Mouse (Mus musculus): ENCODE data around the gene Fam92b. TPM values are rescaled to one million over a fixed set of nuclear protein-coding genes. Genes with fewer than 3 reads are reported as not detected.

Gene Fam92b
- total RNA-seq (2023): not detected

DNA sequence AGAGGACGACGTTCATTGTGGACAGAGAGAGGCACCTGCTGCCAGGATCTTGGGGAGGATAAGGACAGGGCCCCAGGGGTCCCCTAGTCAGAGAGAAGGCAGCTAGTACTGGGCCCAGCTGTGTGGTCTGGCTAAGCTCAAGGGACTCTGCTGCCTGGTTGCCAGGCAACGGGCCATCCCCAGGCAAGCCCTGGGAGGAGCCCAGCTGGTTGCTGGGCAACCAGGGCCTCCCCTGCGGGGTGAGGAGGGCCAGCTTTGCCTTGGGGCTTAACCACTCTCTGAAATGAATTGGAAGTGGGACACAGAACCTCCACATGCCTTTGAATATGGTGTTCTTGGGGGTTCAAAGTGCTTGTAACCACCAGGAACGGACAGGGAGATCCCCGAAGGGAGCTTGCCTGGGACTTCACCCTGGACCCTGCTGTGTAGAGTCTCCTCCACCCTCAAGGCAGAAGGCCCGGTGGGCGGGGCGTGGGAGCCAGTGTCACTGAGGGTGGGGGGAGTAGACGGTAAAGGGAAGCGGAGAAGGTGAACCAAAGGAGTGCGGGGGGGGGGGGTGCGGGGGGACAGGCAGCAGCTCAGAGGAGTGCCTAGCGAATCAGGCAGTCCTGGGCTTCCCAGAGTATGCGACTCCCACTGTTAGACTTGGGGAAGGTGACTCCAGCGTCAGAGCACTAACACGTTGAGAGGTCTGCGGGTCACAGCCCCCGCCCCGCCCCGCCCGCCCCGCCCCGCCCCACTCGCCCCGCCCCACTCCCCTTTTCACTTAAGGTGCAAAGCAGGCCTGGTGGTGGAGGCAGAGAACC is at the start of gene Fam92b:
Gene Fam92b, minus strand, starts transcription at position 149 of the 806 bp plus-strand sequence.

Other genes with a start within 250 kb of the Fam92b start
- gene Crispld2, start 185.0 kb downstream of the Fam92b start, total RNA-seq (2023): not detected
- gene Zdhhc7, start 76.0 kb downstream of the Fam92b start, total RNA-seq (2023): 10 to 100 TPM; 30.4 to 34.5 TPM
- under 1 TPM; 0.33 to 0.96 TPM for gene 6430548M08Rik, start 63.3 kb downstream of the Fam92b start, total RNA-seq (2023)
- 10 to 100 TPM; 69.9 to 78.5 TPM for gene Gse1, start 51.0 kb upstream of the Fam92b start, total RNA-seq (2023)

Data from B cell, adult 67 days (primary cell).